Mouse (Mus musculus): Measurements from ENCODE around the gene Vsir.

Vsir gene

DNA sequence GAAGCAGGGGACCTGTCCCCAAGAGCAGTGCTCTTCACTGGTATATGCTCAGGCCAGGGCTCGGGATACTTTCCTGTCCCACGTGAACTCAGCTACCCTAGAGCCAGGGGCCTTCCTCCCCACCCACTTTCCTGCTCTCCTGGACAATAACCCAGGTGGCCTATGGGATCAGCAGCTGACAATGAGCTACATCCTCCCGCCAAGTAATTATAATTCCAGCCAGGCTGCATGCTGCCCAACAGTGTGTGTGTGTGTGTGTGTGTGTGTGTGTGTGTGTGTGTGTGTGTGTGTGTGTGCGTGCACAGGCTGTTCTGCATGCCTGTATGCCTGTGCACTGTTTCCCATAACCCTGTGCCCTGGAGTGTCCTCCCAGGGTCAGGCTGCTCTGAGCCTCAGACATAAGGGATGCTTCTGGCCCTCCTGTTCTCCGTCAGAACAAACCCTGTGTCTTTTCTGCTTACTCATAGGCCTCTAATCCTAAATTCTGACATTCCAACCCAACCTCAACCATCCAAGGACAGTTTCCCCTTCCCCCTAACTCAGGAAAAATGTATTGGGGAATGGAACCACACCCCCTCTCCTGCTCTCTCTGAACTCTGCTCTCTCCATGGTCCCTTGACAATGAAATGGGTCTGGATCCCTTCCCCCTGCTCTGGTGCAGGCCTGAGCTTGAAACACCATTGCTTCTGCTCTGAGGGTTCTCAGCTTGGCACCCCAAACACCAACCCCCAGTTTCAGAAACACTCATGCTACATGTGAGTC is 6.8 kb downstream of the Vsir start:
- 68% methylated on average over 5 of the region's 5 CpGs for WGBS

DNA sequence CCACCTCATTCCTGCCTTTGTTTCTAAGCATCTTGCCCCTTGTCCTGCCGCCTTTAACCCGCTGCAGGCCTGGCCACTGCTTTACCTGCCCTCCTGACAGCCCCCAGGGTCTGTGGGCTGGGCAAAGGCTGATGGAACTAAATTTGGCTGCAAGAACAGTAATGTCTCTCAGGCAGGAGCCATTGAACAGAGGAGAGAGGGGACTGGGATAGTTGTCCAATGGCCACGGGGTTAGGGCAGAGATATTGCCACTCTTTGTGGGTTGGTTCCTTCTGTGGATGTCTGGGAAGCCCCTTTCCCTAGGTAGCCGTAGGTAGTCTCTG is 7.3 kb downstream of the Vsir start:
- 96% methylated on average over 4 of the region's 4 CpGs for WGBS

GRCm38 (mm10) chr10:60354881-60355677 is 8.4 kb downstream of the Vsir start:
- 70% methylated on average over 11 of the region's 11 CpGs for WGBS

- WGBS, result 76% methylated on average over 4 of the region's 4 CpGs
These were observed 10.8 kb downstream of the Vsir start for GRCm38 (mm10) chr10:60357441-60357840.

DNA sequence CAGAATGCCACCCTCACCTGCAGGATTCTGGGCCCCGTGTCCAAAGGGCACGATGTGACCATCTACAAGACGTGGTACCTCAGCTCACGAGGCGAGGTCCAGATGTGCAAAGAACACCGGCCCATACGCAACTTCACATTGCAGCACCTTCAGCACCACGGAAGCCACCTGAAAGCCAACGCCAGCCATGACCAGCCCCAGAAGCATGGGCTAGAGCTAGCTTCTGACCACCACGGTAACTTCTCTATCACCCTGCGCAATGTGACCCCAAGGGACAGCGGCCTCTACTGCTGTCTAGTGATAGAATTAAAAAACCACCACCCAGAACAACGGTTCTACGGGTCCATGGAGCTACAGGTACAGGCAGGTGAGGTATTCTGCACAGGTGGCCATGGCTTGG is 11.2 kb downstream of the Vsir start:
- WGBS, result 96% methylated on average over 14 of the region's 14 CpGs

- 74% methylated on average over 4 of the region's 4 CpGs for WGBS
These were observed 12.1 kb downstream of the Vsir start for GRCm38 (mm10) chr10:60358776-60359175.

GRCm38 (mm10) chr10:60361615-60362309 is 15.1 kb downstream of the Vsir start:
- WGBS, result 58% methylated on average over 12 of the region's 12 CpGs

DNA sequence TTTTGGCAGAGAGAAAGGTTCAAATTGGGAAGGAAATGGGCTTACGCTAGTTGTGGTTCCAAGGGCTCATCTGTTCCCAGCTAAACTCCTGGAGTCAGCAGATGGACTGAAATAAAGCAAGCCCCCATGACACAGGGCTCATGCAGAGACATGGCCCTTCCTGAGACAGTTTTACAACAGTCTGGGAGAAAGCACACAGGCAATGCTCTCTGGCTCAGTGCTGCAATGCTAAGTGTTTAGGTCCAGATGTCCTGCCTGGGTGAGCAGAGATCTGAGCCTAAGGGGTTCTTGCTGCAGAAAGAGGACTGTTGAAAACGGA is 15.6 kb downstream of the Vsir start:
- 59% methylated on average over 2 of the region's 2 CpGs for WGBS

GRCm38 (mm10) chr10:60363426-60363825 is 16.8 kb downstream of the Vsir start:
- 74% methylated on average over 6 of the region's 6 CpGs for WGBS

DNA sequence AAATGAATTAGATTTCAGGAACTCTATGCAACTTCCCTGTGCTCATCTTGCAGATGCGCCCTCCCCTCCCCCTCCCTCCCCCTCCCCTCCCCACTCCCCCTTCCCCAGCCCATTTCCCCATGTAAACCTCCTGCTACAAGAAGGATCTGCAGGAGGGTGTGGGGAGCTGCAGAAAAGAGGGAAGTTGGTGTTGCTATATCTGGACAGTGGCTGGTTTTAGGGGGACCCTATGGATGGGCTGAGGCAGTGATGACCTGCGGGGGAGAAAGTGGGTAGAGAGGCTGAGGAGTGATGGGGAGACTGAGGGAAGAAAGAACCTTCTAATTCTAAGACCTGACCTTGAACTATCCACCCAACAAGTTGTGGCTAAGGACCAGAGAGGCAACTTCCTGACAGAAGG is 20.5 kb downstream of the Vsir start:
- WGBS, result 83% methylated on average over 2 of the region's 2 CpGs

DNA sequence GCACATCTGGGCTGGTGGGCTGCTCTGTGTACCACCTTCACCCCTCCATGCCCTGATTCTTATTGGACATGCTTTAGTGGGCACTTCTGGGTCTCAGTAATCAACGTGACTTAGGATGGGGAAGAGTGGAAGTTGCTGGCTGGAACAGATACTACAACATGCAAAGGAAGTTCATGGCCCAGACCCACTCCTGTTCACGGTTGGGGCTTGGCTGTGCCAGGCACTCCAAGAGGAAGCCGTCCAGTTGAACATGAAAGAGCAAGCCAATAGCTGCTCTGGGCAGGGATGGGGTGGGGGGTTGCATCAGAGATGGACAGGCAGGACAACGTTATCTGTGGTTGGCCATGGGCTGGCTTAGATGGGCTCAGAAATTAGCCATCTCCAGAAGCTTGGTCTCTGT is 21.3 kb downstream of the Vsir start:
- 73% methylated on average over 4 of the region's 4 CpGs for WGBS

DNA sequence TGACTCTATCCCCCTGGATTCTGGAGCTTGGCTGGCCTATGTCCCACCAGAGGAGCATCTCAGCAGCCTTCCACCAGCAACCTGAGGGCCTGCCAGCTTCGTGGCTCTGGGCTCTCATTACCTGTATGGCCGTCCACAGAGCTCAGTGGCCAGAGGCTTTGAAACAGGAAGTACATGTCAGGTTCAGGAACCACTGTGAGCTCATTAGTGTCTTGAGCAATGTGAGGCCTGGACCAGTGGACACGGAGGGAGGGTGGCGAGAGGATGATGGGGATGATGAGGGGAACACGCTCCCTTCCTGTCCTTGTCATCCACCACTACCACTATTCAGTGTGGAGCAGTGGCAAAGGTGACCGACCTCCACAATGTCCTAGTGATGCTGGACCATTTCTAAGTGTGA is 22.8 kb downstream of the Vsir start:
- WGBS, result 89% methylated on average over 6 of the region's 6 CpGs

DNA sequence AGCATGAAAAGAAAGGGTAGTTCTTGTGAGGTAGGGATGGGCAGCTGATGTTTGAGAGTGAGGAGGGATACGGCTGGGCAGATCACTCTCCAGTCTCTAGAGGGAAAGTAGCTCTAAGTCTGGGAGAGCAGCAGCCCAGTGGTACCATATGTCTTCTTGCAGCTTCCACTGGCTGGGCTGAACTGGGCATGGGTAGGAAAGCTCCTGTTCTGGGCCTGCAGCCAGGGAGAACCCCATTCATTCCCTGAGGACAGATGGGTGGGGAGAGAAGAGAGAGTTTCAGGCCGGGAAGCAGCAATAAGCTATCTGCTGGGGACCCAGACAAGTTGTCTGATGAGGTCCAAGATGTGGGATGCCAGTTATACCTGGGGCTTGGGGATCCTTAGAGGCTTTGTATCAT is 23.4 kb downstream of the Vsir start:
- WGBS, result 40% methylated on average over 2 of the region's 2 CpGs

DNA sequence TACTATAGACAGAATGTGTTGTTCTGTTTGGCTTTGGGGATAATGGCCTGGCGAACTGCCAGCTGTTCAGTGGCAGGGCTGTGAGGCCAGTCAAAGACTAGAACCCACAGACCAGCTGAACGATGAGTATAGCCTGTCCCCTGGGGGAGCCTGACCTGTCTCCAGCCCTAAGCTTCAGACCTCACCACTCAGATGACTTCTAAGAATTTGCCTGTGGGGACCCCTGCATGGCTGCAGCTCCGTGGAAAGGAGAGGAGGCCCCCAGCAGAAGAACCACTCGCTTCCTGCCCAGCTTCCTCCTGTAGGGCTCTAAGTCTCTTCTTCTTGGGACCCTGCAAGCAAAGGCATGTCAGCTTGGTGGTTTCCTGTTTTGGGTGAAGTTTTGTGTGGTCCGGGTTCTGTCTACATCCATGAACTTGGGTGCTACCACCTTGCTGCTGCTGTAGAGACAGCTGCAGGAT is 24.0 kb downstream of the Vsir start:
- WGBS, result 76% methylated on average over 5 of the region's 5 CpGs

GRCm38 (mm10) chr10:60371596-60372386 is 25.1 kb downstream of the Vsir start:
- 67% methylated on average over 5 of the region's 5 CpGs for WGBS

DNA sequence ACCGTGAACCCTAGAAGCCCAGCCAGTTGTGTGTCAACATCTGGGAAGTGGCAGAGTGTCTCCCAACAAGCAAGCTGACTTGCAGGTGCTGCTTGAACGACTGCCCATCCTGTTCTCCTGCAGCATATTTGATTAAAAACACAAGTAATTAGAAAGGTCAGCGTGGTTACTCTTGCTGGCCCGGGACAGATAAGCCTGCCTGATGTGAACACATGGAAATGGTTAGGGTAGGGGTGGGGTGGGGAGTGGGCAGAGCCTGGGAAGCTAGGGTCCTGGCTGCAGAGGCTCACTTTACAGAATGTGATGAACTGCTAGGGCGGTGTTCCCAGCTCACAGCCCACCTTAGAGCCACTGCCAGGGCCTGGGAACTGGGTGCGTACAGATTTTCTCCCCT is 26.9 kb downstream of the Vsir start:
- 80% methylated on average over 6 of the region's 6 CpGs for WGBS

GRCm38 (mm10) chr10:60373937-60374578 is 27.4 kb downstream of the Vsir start:
- whole genome bisulfite sequencing, result 60% methylated on average over 8 of the region's 8 CpGs

DNA sequence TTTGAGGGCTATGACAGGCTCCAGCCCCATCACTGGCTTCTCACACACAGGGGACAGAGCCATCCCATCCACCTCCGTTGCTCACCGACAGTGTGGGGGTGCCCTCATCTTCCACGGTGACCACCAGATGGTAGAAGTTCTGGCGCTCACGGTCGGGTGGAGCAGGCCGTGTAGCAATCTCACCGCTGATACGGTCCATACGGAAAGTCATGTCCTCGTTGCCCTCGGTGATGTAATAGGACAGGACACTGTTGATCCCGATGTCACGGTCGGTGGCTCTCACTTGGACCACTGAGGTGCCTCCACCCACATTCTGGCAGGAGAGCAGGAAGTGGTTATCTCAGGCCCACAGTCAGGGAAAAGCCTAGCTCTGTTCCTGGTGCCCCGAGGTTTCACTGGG is 30.1 kb downstream of the Vsir start:
- 89% methylated on average over 16 of the region's 16 CpGs for WGBS

GRCm38 (mm10) chr10:60379419-60379957 is 32.8 kb downstream of the Vsir start:
- WGBS, result 73% methylated on average over 9 of the region's 9 CpGs

GRCm38 (mm10) chr10:60380229-60380628 is 33.6 kb downstream of the Vsir start:
- 80% methylated on average over 3 of the region's 3 CpGs for WGBS

All from cerebral cortex, adult 2 months (tissue).